Comparison of ENCODE assay signal across 34 mouse cellular contexts in the genomic region with DNA sequence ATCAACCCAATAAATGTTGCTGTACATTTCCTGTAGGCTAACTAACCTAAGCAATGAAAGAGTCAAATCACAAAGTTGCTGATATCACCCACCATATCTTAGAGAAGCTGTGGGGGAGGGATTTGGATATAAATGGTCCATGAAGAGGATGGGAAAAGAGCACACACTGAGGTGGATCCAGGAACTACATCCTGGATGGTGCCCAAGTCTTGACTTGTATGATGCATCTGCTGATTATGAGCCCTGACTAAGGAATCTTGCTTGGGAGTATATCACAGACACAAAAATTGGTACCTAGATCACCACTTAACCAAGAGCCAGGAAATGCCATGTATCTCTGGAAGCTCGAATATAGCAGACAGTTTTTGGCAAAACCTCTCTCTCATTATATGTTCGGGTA.
DNase-seq lines count a peak whose midpoint lies in the region; ATAC-seq and TF ChIP-seq lines count a peak whose summit lies in the region.
"Had no signal": no experiment of that assay in that cellular context is flagged by ENCODE, and none has a peak within 500 bp of the region (broad histone marks: within the 10 kb centered on the region; RNA-seq: fewer than 3 reads in every experiment).

No protein-coding gene starts in this region.

- H3K36me3 ChIP-seq in hindbrain, postnatal 0 days (ENCODE audit: insufficient read depth, low read length) = no peaks in the 10 kb centered on the region
- H3K36me3 ChIP-seq in hindbrain, embryonic 11.5 days (ENCODE audit: control insufficient read depth, insufficient read depth, low read length) = no peaks in the 10 kb centered on the region
- no peaks in the 10 kb centered on the region for H3K36me3 ChIP-seq in liver, embryonic 11.5 days (ENCODE audit: control insufficient read depth, insufficient read depth, low read length)
- H3K36me3 ChIP-seq: embryonic facial prominence, embryonic 13.5 days; G1E; heart, embryonic 10.5 days; heart, embryonic 15.5 days; hindbrain, embryonic 12.5 days; limb, embryonic 13.5 days; liver, embryonic 12.5 days; midbrain, embryonic 12.5 days; neural tube, embryonic 12.5 days had no signal

- 74% methylated on average over 2 of the region's 2 CpGs for WGBS in hindbrain, postnatal 0 days
- WGBS in hindbrain, embryonic 11.5 days = 86% methylated on average over 2 of the region's 2 CpGs
- 72% methylated on average over 2 of the region's 2 CpGs for WGBS in liver, embryonic 11.5 days

- no peak overlapping the region for H3K27ac ChIP-seq in hindbrain, postnatal 0 days
- no peak overlapping the region for H3K27ac ChIP-seq in hindbrain, embryonic 11.5 days (ENCODE audit: low read depth, low read length)
- H3K27ac ChIP-seq in liver, embryonic 11.5 days (ENCODE audit: low read depth, low read length) = no peak overlapping the region
- H3K27ac ChIP-seq: embryonic facial prominence, embryonic 13.5 days; heart, embryonic 10.5 days; heart, embryonic 15.5 days; hindbrain, embryonic 12.5 days; kidney, postnatal 0 days; limb, embryonic 13.5 days; liver, embryonic 12.5 days; midbrain, embryonic 12.5 days; neural tube, embryonic 12.5 days had no signal

- H3K27me3 ChIP-seq in hindbrain, postnatal 0 days (ENCODE audit: insufficient read depth, low read length) = no peaks in the 10 kb centered on the region
- H3K27me3 ChIP-seq in hindbrain, embryonic 11.5 days (ENCODE audit: control insufficient read depth, insufficient read depth, low read length) = no peaks in the 10 kb centered on the region
- H3K27me3 ChIP-seq in liver, embryonic 11.5 days (replicated peaks; ENCODE audit: control insufficient read depth, insufficient read depth, low read length) = no peaks in the 10 kb centered on the region
- H3K27me3 ChIP-seq: embryonic facial prominence, embryonic 13.5 days; heart, embryonic 15.5 days; hindbrain, embryonic 12.5 days; limb, embryonic 13.5 days; liver, embryonic 12.5 days; megakaryocyte, embryonic 14.5 days; midbrain, embryonic 12.5 days; neural tube, embryonic 12.5 days; Patski had no signal

- no peak overlapping the region for H3K9ac ChIP-seq in hindbrain, postnatal 0 days (replicated peaks; ENCODE audit: low read length)
- no peak overlapping the region for H3K9ac ChIP-seq in hindbrain, embryonic 11.5 days (ENCODE audit: low read depth, low read length)
- H3K9ac ChIP-seq in liver, embryonic 11.5 days (ENCODE audit: low read depth, low read length) = no peak overlapping the region
- H3K9ac ChIP-seq: embryonic facial prominence, embryonic 13.5 days; heart, embryonic 15.5 days; hindbrain, embryonic 12.5 days; limb, embryonic 13.5 days; liver, embryonic 12.5 days; liver, postnatal 0 days; midbrain, embryonic 12.5 days; neural tube, embryonic 12.5 days had no signal

- no peak overlapping the region for H3K4me3 ChIP-seq in hindbrain, postnatal 0 days (ENCODE audit: low read length)
- no peak overlapping the region for H3K4me3 ChIP-seq in hindbrain, embryonic 11.5 days (ENCODE audit: low read depth, low read length)
- H3K4me3 ChIP-seq in liver, embryonic 11.5 days (ENCODE audit: low read depth, low read length) = no peak overlapping the region
- H3K4me3 ChIP-seq: embryonic facial prominence, embryonic 13.5 days; erythroblast, embryonic 14.5 days; heart, embryonic 10.5 days; heart, embryonic 15.5 days; hindbrain, embryonic 12.5 days; limb, embryonic 13.5 days; liver, embryonic 12.5 days; megakaryocyte, embryonic 14.5 days; midbrain, embryonic 12.5 days; myocyte; neural tube, embryonic 12.5 days had no signal

- no peaks in the 10 kb centered on the region for H3K9me3 ChIP-seq in hindbrain, postnatal 0 days (ENCODE audit: low read length)
- no peaks in the 10 kb centered on the region for H3K9me3 ChIP-seq in hindbrain, embryonic 11.5 days (ENCODE audit: control insufficient read depth, low read length)
- no peaks in the 10 kb centered on the region for H3K9me3 ChIP-seq in liver, embryonic 11.5 days (ENCODE audit: control insufficient read depth, low read length)
- H3K9me3 ChIP-seq: embryonic facial prominence, embryonic 13.5 days; G1E; heart, embryonic 10.5 days; heart, embryonic 15.5 days; hindbrain, embryonic 12.5 days; limb, embryonic 13.5 days; liver, embryonic 12.5 days; midbrain, embryonic 12.5 days; neural tube, embryonic 12.5 days had no signal

- DNase-seq in cerebellum, postnatal 10 days = peak; percentile 36 to 60
- no peak for DNase-seq in cerebellum, adult 18-20 months
- DNase-seq in hindbrain, postnatal 0 days (ENCODE audit: low spot score) = no peak
- DNase-seq in hindbrain, embryonic 11.5 days (ENCODE audit: low spot score) = no peak
- DNase-seq in left cerebral cortex, postnatal 4 days = peak; percentile 1
- DNase-seq in left cerebral cortex, postnatal 36 days (ENCODE audit: low spot score in 2 of 2) = no peak
- DNase-seq in thymus, postnatal 25 days = no peak
- no peak for DNase-seq in liver, embryonic 11.5 days (ENCODE audit: low spot score)
- DNase-seq: adrenal gland, postnatal 10 days; cerebellum, adult 11-12 months; cerebellum, postnatal 36 days; embryo, embryonic 11 days; gastrocnemius, postnatal 25 days; heart, adult 11 months; kidney, adult 8-10 months; kidney, postnatal 4 days; liver, postnatal 0 days; lung, postnatal 4 days; thymus, postnatal 36 days had no signal

- no peak for ATAC-seq in hindbrain, postnatal 0 days
- no peak for ATAC-seq in hindbrain, embryonic 11.5 days (ENCODE audit: low FRiP score)
- ATAC-seq in liver, embryonic 11.5 days (replicated peaks; ENCODE audit: low FRiP score) = no peak
- ATAC-seq: intestine, embryonic 16.5 days; liver, embryonic 12.5 days; liver, postnatal 0 days; Patski had no signal

- intact Hi-C loops in left cerebral cortex, postnatal 4 days (cut with DNase I) = no loop called here
- intact Hi-C loops in left cerebral cortex, postnatal 36 days (cut with DNase I) = no loop called here

- TF ChIP-seq CTCF in hindbrain, postnatal 0 days (IDR thresholded peaks at IDR 0.05; ENCODE audit: low read depth) = peak; percentile 37; the same call in 1 of the 2 replicates

- H3K4me2 ChIP-seq in hindbrain, postnatal 0 days (ENCODE audit: low read depth, low read length) = no peak overlapping the region
- H3K4me2 ChIP-seq in hindbrain, embryonic 11.5 days (replicated peaks; ENCODE audit: low read depth, low read length) = no peak overlapping the region
- H3K4me2 ChIP-seq in liver, embryonic 11.5 days = no peak overlapping the region
- H3K4me2 ChIP-seq: embryonic facial prominence, embryonic 13.5 days; heart, embryonic 15.5 days; hindbrain, embryonic 12.5 days; limb, embryonic 13.5 days; liver, embryonic 12.5 days; midbrain, embryonic 12.5 days; neural tube, embryonic 12.5 days had no signal

- H3K4me1 ChIP-seq in hindbrain, postnatal 0 days (ENCODE audit: insufficient read depth, low read length) = no peaks in the 10 kb centered on the region
- no peaks in the 10 kb centered on the region for H3K4me1 ChIP-seq in hindbrain, embryonic 11.5 days (replicated peaks; ENCODE audit: control insufficient read depth, insufficient read depth, low read length)
- H3K4me1 ChIP-seq in liver, embryonic 11.5 days (replicated peaks; ENCODE audit: control insufficient read depth, insufficient read depth, low read length) = no peaks in the 10 kb centered on the region
- H3K4me1 ChIP-seq: embryonic facial prominence, embryonic 13.5 days; heart, embryonic 10.5 days; heart, embryonic 15.5 days; hindbrain, embryonic 12.5 days; limb, embryonic 13.5 days; liver, embryonic 12.5 days; megakaryocyte, embryonic 14.5 days had no signal

Comparison
In these comparisons a context has a peak if more than half of its experiments do, and no peak if none do; other contexts are left out.
1. DNase-seq: peak in cerebellum, postnatal 10 days (2 of 2) and left cerebral cortex, postnatal 4 days (single experiment); none in cerebellum, adult 18-20 months (0 of 2), hindbrain, postnatal 0 days (single experiment), hindbrain, embryonic 11.5 days (single experiment), left cerebral cortex, postnatal 36 days (0 of 2), thymus, postnatal 25 days (single experiment) and liver, embryonic 11.5 days (single experiment).